Mouse (Mus musculus) G1E (cell line): ENCODE results near the gene Syn3. TPM values are rescaled to one million over a fixed set of nuclear protein-coding genes. Genes with fewer than 3 reads are reported as not detected.
"Not testable (repeated sequence)": the region's sequence is repeated elsewhere in the genome, so short reads cannot be mapped to it uniquely, and the experiment has no call there.

ENCODE experiments used
- ATAC-seq: 2 replicates; pipeline ENCODE4 v1.8.0; 2016; ENCODE audit warnings: mild to moderate bottlenecking; ENCODE audit not compliant: insufficient number of reproducible peaks, poor library complexity, low FRiP score, severe bottlenecking; ENCODE audit errors: extremely low read depth
- DNase-seq: peaks from one replicate; pipeline ENCODE4 v3.0.0; 2012; ENCODE audit warnings: low spot score
- H3K27me3 ChIP-seq: 2 replicates; pipeline ENCODE4 v1.6.1; 2012; ENCODE audit warnings: mild to moderate bottlenecking, low read length, inconsistent platforms; ENCODE audit not compliant: insufficient read depth
- H3K36me3 ChIP-seq: replicated peaks from 2 replicates; pipeline ENCODE3; 2012; ENCODE audit warnings: mild to moderate bottlenecking, inconsistent platforms
- H3K4me1 ChIP-seq: 2 replicates; pipeline ENCODE4 v1.6.1; 2012; ENCODE audit warnings: low read depth, low read length, inconsistent platforms, mixed read lengths; ENCODE audit not compliant: insufficient read depth
- H3K4me3 ChIP-seq: 2 replicates; pipeline ENCODE4 v1.5.1; 2012; ENCODE audit warnings: low read depth, mild to moderate bottlenecking, inconsistent platforms, low read length, moderate library complexity, mixed read lengths
- H3K9me3 ChIP-seq: replicated peaks from 2 replicates; pipeline ENCODE4 v1.6.1; 2012; ENCODE audit warnings: inconsistent platforms
- CTCF ChIP-seq: IDR thresholded peaks from 2 replicates; pipeline ENCODE4 v1.5.1; 2012; ENCODE audit warnings: low read depth, low read length, inconsistent platforms, mixed read lengths
- GATA1 ChIP-seq: IDR thresholded peaks from 2 replicates; pipeline ENCODE4 v1.6.1; 2012; ENCODE audit warnings: borderline replicate concordance, low read length, inconsistent platforms, mixed read lengths
- GATA2 ChIP-seq: IDR thresholded peaks from 2 replicates; pipeline ENCODE4 v1.6.1; 2012; ENCODE audit warnings: low read depth, low read length, inconsistent platforms, borderline replicate concordance
- POLR2AphosphoS5 ChIP-seq: IDR thresholded peaks from 2 replicates; pipeline ENCODE4 v1.6.1; 2012; ENCODE audit warnings: low read depth, low read length, inconsistent platforms; ENCODE audit not compliant: insufficient replicate concordance
- TAL1 ChIP-seq: conservative IDR thresholded peaks from 2 replicates; pipeline ENCODE4 v1.6.1; 2012; ENCODE audit warnings: low read depth, low read length, inconsistent platforms, mixed read lengths
- polyA plus RNA-seq: library from polyadenylated mRNA; stranded (reverse); fragments of >175 nt; gene quantifications from 2 replicates; pipeline ENCODE4 v1.2.3, GENCODE M21; 2012
- total RNA-seq, 2 experiments: library from RNA; stranded (forward) in 1 of 2; stranded (reverse) in 1 of 2; fragments of 200-1000 nt in 1 of 2; fragments of >200 nt in 1 of 2; fragmentation: Nextera tagmentation in 1 of 2; gene quantifications; 2 replicates each; pipeline ENCODE4 v1.2.3; 2014 to 2017

Gene Syn3
- total and polyA plus RNA-seq, 3 experiments: 0.44 TPM; not detected in 2

DNA sequence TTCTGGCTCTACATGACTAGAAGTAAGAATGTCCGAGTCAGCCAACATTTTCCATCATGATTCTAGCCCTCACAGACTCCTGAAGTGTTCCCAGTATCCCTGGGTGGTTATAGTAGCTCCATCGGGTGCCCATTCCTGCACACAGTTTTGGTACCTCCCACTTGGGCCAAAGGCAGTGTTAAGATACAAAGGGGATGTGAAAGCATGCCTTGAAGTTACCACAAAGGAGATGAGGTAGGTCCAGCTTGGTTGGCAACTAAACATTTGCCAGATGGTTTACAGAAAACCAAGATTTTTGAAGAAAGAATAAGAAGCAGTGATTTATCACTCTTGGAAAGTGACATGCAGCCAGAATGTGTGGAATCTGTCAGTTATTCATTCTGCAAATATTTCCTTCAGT, 53.5 kb downstream of the Syn3 start:
- Histone ChIP-seq H3K27me3 (no peaks in the 10 kb centered on the region; the same call in 1 of the 2 replicates), H3K36me3 (no peaks in the 10 kb centered on the region), H3K4me1 (no peaks in the 10 kb centered on the region), H3K9me3 (no peaks in the 10 kb centered on the region), H3K4me3 (no peak overlapping the region)
- DNase-seq (no peak), ATAC-seq (no peak)
- TF ChIP-seq CTCF (no peak), TAL1 (no peak), GATA2 (no peak), POLR2AphosphoS5 (no peak), GATA1 (no peak)

DNA sequence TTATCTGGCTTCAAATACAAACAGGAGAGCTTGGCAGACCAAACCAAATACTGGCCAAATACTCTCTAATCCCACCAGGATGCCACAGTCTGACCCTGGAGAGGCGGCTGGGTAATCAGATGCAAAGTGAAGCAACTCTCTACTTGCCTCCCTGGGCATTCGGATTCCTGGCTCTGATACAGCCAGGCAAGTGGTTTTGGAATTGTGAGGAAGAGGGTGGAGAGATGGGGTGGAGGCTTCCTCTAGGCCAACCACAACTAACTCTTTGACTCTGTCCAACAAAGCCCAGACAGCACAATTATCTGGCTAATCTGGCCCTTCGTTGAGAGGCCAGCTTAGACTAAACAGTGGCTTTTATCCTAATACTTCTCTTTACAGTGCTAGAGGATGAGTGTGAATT, 54.0 kb downstream of the Syn3 start:
- ATAC-seq (no peak), DNase-seq (no peak)
- Histone ChIP-seq H3K27me3 (no peaks in the 10 kb centered on the region; the same call in 1 of the 2 replicates), H3K4me1 (no peaks in the 10 kb centered on the region), H3K4me3 (no peak overlapping the region), H3K36me3 (no peaks in the 10 kb centered on the region), H3K9me3 (no peaks in the 10 kb centered on the region)
- no peak for TF ChIP-seq POLR2AphosphoS5
- no peak for TF ChIP-seq TAL1
- no peak for TF ChIP-seq CTCF
- TF ChIP-seq GATA1: no peak
- no peak for TF ChIP-seq GATA2

DNA sequence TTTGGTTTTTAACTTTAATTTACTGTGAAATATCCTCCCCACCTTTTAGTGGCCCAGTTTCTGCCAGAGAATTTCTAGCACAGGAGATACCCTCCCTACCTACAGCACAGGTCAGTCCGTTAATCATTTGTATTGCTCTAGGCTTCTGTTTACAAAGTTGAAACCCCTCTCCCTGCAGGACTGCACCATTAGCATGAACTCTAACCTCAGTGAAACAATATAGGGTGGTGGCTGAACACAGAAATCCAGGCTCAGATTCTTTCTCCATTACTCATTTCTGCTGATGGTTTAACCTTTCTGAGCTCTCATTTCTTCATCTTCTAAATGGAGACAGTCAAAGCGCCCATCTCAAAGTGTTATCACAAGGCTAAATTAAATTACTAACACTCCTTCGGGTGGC, 56.9 kb downstream of the Syn3 start:
- no peaks in the 10 kb centered on the region for H3K4me1 ChIP-seq
- DNase-seq (no peak), ATAC-seq (no peak)
- TF ChIP-seq GATA1 (no peak), POLR2AphosphoS5 (no peak)
- no peaks in the 10 kb centered on the region for H3K36me3 ChIP-seq
- H3K27me3 ChIP-seq: no peaks in the 10 kb centered on the region; the same call in 1 of the 2 replicates
- no peaks in the 10 kb centered on the region for H3K9me3 ChIP-seq
- no peak overlapping the region for H3K4me3 ChIP-seq

DNA sequence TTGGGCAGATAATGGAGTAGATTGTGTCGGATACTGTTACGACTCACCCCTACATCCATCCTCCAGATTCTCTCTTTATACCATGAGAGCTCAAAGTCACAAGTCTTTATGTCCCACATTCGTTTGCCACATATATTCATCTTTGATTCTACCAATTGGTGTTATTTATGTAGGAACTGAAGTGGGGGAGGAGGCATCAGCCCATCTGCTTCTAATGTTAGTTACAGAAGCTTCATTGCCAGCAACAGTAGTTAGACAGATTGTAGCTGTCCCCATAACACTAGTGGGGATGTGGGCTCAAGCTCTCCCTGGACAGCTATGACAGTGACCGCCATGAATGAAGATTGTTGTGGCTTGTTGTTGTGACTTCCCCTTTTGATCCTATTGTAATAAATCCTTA, 59.1 kb downstream of the Syn3 start:
- ATAC-seq: no peak
- TF ChIP-seq TAL1 (no peak), GATA1 (no peak), POLR2AphosphoS5 (no peak), CTCF (no peak), GATA2 (no peak)

DNA sequence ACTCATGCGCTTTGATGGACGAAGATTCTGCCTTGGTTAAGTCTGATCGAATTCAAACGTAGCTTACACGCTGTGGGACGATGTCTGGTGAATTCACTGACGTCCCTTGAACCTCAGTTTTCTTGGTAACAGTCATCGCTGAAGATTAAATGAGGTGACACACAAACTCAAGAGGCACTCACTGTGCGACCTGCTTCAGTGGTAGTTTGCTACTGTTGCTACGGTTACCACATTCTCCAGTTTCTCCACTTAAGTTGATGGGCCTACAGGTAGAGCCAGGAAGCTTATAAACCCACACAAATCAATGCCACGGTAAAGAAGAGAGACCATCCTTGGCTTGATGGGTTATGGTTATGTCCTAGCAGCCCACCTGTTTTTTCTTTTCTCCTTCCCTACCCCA, 61.4 kb downstream of the Syn3 start:
- Histone ChIP-seq H3K27me3 (no peaks in the 10 kb centered on the region; the same call in 1 of the 2 replicates), H3K36me3 (no peaks in the 10 kb centered on the region), H3K4me3 (no peak overlapping the region), H3K9me3 (no peaks in the 10 kb centered on the region), H3K4me1 (no peaks in the 10 kb centered on the region)
- TF ChIP-seq CTCF (no peak), TAL1 (no peak), GATA2 (no peak), POLR2AphosphoS5 (no peak), GATA1 (no peak)
- ATAC-seq (no peak), DNase-seq (no peak)

More for the DNA sequence above, 59.1 kb downstream of the Syn3 start:
- H3K4me1 ChIP-seq: no peaks in the 10 kb centered on the region
- DNase-seq: no peak
- no peaks in the 10 kb centered on the region for H3K9me3 ChIP-seq
- H3K27me3 ChIP-seq: no peaks in the 10 kb centered on the region; the same call in 1 of the 2 replicates
- no peak overlapping the region for H3K4me3 ChIP-seq
- no peaks in the 10 kb centered on the region for H3K36me3 ChIP-seq

DNA sequence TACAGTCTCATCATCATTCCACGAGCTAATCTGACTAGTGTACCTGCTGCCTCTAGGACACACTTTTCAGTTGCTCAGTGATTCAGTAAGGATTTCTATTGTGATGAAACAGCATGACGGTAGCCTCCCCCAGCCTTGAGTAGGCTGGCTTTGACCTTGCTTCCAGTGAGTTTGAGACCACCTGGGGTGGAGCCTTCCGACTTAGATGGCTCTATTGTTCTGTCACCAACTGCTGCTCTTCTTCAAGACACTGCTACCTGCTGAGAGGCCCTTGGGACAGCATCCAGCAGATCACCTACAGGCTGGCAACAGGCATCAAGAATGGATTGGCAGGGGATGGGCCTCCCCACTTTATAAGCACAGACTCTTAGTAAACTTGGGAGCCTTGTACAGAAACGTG, 63.7 kb downstream of the Syn3 start:
- H3K9me3 ChIP-seq, H3K4me3 ChIP-seq, DNase-seq, H3K4me1 ChIP-seq, H3K27me3 ChIP-seq, ATAC-seq, H3K36me3 ChIP-seq: not testable (repeated sequence)

DNA sequence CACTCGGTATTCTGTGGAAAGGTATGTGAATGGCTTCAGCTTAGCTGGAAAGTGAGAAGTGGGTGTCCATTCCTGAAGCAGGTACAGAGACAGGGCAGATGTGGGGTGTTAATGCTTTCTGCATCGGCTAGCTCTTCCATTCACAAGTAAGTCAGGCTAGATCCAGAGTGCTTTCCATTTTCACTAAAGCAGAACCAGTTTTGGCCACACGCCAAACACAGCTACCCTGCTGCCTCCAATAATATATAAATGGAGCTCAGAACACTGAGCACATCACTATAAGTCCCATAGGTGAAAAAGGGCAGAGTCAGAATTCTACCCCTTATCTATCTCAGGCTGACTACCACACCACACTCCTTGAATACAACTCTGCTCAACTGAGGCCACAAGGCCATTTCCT, 69.0 kb downstream of the Syn3 start:
- TF ChIP-seq POLR2AphosphoS5: no peak
- no peak for TF ChIP-seq CTCF
- TF ChIP-seq GATA1: no peak
- ATAC-seq (no peak), DNase-seq (no peak)
- Histone ChIP-seq H3K9me3 (no peaks in the 10 kb centered on the region), H3K36me3 (no peaks in the 10 kb centered on the region), H3K4me3 (no peak overlapping the region), H3K27me3 (no peaks in the 10 kb centered on the region), H3K4me1 (no peaks in the 10 kb centered on the region)
